Mouse (Mus musculus) brown adipose tissue, adult 24 weeks (tissue): ENCODE measurements around the gene St3gal6. TPM values are rescaled to one million over a fixed set of nuclear protein-coding genes. Genes with fewer than 3 reads are reported as not detected.
"Not testable (repeated sequence)": the region's sequence is repeated elsewhere in the genome, so short reads cannot be mapped to it uniquely, and the experiment has no call there.

ENCODE experiments used
- H3K27ac ChIP-seq: fragments of 200-500 bp; replicated peaks from 2 replicates; pipeline ENCODE4 v1.5.1; 2012; ENCODE audit warnings: low read depth, mild to moderate bottlenecking, low read length
- H3K4me1 ChIP-seq: fragments of 200-500 bp; 2 replicates; pipeline ENCODE4 v1.6.1; 2012; ENCODE audit warnings: low read length, mixed read lengths; ENCODE audit not compliant: control insufficient read depth, insufficient read depth, insufficient read length
- H3K4me3 ChIP-seq: fragments of 200-500 bp; 2 replicates; pipeline ENCODE4 v1.5.1; 2012; ENCODE audit warnings: low read depth, mild to moderate bottlenecking, low read length, moderate library complexity; ENCODE audit not compliant: insufficient read depth
- polyA plus RNA-seq: library from polyadenylated mRNA; stranded (reverse); fragments of >200 nt; gene quantifications from 2 replicates; pipeline ENCODE4 v1.2.4, GENCODE M21; 2012; ENCODE audit not compliant: missing spikeins, insufficient read depth, insufficient read length

St3gal6 gene
- polyA plus RNA-seq, 1 experiment = 39.7 TPM

- Histone ChIP-seq H3K27ac (peak overlapping the region; percentile 38; the same call in 1 of the 2 replicates), H3K4me1 (peaks cover 4% of the 10 kb centered on the region; the same call in 1 of the 2 replicates), H3K4me3 (no peak overlapping the region)
Observed at GRCm38 (mm10) chr16:58475544-58476154, 48.4 kb downstream of the St3gal6 start.

- Histone ChIP-seq H3K4me3 (no peak overlapping the region), H3K4me1 (peaks cover 4% of the 10 kb centered on the region; the same call in 1 of the 2 replicates), H3K27ac (no peak overlapping the region)
Observed at GRCm38 (mm10) chr16:58474875-58475274, 49.2 kb downstream of the St3gal6 start.

- no peak overlapping the region for H3K27ac ChIP-seq
- no peak overlapping the region for H3K4me3 ChIP-seq
- peaks cover 2% of the 10 kb centered on the region; the same call in 1 of the 2 replicates for H3K4me1 ChIP-seq
Observed at GRCm38 (mm10) chr16:58470841-58471240, 53.2 kb downstream of the St3gal6 start.

GRCm38 (mm10) chr16:58470061-58470460 is 54.0 kb downstream of the St3gal6 start:
- Histone ChIP-seq H3K27ac (no peak overlapping the region), H3K4me1 (peaks cover 2% of the 10 kb centered on the region; the same call in 1 of the 2 replicates), H3K4me3 (no peak overlapping the region)

DNA sequence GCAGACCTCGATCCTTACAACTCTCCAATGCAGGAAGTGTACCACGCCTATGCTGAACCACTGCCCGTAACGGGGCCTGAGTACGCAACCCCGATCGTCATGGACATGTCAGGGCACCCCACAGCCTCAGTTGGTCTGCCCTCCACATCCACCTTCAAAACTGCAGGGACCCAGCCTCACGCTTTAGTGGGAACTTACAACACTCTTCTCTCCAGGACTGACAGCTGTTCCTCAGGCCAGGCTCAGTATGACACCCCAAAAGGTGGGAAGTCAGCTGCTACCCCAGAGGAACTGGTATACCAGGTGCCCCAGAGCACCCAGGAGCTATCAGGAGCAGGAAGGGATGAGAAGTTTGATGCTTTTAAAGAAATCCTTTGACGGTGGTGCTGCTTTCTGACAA is 58.6 kb downstream of the St3gal6 start:
- H3K4me3 ChIP-seq = no peak overlapping the region
- H3K27ac ChIP-seq = no peak overlapping the region
- no peaks in the 10 kb centered on the region for H3K4me1 ChIP-seq

DNA sequence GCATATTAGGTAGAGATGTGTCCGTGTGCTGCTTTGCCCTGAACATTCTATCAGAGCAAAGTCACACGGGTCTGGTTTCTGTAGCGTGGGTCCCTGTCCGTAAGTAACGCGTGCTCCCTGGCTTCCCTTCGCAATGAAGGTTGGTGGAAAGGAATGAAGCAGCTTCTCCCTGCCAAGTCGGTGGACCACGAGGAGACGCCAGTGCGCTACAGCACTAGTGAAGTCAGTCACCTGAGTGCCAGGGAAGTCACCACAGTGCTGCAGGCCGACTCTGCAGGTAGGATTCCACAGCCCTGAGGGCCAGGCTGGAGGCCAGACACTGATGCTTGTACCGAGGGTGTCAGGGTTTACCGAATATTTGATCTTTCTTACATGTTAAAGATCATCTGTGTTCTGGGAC is 60.0 kb downstream of the St3gal6 start:
- Histone ChIP-seq H3K4me1 (no peaks in the 10 kb centered on the region), H3K27ac (no peak overlapping the region), H3K4me3 (no peak overlapping the region)

DNA sequence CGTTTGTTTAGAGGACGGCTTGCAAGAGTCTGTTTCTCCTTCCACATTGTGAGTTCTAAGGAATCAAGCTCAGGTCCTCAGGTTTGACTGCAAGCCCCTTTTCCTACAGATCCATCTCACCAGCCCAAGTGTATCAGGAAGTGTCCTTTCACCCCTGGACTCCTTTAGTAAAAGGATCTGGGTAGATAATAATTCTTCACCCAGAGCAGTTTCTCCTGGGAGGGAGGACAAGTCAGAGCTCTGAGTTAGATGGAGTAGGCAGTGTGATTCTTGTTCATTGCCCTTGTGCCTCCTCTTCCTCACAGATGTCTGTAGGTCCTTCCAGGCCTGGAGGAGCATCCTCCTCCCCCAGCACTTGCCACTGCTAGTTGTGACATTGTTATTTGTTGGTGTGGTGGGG is 61.5 kb downstream of the St3gal6 start:
- Histone ChIP-seq H3K27ac (no peak overlapping the region), H3K4me3 (no peak overlapping the region), H3K4me1 (no peaks in the 10 kb centered on the region)

DNA sequence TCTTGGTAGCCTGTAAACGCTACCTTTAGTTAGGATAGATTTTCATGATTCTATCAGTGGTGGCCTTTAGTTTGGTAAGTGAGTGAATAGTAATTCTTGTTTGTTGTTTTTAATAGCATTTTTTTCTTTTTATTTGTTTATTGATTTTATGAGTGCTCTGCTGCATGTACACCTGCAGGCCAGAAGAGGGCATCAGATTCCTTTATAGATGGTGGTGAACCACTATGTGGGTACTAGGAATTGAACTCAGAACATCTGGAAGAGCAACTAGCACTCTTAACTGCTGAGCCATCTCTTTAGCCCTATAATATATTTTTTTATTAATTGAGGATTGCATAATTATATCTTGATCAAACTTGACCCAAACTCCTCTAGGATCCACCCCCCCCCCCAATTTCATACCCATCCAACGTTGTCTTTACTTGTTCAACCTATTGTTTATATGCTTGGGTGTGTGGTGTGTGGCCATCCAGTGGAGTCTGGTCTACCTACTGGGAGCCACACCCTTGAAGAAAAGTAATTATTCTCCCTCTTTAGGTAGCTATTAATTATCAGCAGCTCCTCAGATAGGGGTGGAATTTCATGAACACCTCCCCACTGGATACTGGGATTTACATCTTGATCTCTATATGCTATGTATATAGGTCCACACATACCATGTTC is 62.1 kb downstream of the St3gal6 start:
- Histone ChIP-seq H3K27ac (no peak overlapping the region), H3K4me3 (no peak overlapping the region), H3K4me1 (no peaks in the 10 kb centered on the region)

GRCm38 (mm10) chr16:58460386-58460785 is 63.7 kb downstream of the St3gal6 start:
- Histone ChIP-seq H3K4me3 (no peak overlapping the region), H3K27ac (no peak overlapping the region), H3K4me1 (no peaks in the 10 kb centered on the region)

GRCm38 (mm10) chr16:58459966-58460365 is 64.1 kb downstream of the St3gal6 start:
- H3K27ac ChIP-seq, H3K4me1 ChIP-seq, H3K4me3 ChIP-seq: not testable (repeated sequence)

DNA sequence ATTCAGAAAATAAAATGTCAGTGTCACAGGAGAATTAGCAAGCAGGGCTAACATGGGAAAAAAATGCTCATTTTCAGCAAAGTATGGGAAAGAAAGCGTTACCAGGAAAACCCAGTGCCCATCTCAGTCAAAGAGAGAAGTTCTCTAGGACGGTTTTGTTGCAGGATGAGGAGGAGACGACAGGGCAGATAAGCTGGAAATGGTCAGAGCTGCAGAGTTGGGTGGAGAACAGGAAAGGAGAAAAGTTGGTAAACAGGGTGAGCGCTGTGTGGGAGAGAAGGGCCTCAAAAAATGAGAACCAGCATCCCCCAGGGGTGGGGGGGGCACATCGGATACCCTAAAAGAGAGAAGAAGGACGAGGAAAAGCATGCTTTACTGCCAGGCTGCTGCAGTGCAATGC is 67.1 kb downstream of the St3gal6 start:
- Histone ChIP-seq H3K4me1 (no peaks in the 10 kb centered on the region), H3K27ac (no peak overlapping the region), H3K4me3 (no peak overlapping the region)

GRCm38 (mm10) chr16:58456445-58456844 is 67.6 kb downstream of the St3gal6 start:
- H3K4me1 ChIP-seq = no peaks in the 10 kb centered on the region
- H3K4me3 ChIP-seq = no peak overlapping the region
- no peak overlapping the region for H3K27ac ChIP-seq

- no peak overlapping the region for H3K4me3 ChIP-seq
- H3K4me1 ChIP-seq = no peaks in the 10 kb centered on the region
- no peak overlapping the region for H3K27ac ChIP-seq
Observed at GRCm38 (mm10) chr16:58455118-58455517, 68.9 kb downstream of the St3gal6 start.

GRCm38 (mm10) chr16:58454617-58455016 is 69.4 kb downstream of the St3gal6 start:
- no peaks in the 10 kb centered on the region for H3K4me1 ChIP-seq
- H3K27ac ChIP-seq = no peak overlapping the region
- H3K4me3 ChIP-seq = no peak overlapping the region

DNA sequence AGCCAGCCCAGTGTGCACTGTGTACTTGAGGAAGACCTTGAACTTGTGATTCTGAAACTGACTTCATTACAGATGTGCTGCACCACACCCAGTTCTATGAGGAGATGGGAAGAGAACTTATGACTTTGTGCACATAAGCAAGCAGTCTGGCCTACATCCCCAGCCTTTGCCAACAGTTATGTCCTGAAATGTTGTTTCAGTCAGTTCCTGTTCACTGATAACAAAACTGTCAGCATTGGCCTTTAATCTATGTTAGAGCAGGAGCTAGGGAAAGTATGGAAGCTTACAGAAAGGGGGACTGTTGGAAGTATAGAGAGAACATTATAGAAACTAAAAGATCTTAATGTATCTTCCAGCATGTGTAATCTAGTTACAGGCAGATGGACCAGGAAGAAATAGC is 70.2 kb downstream of the St3gal6 start:
- no peak overlapping the region for H3K4me3 ChIP-seq
- H3K27ac ChIP-seq = no peak overlapping the region
- H3K4me1 ChIP-seq = no peaks in the 10 kb centered on the region

DNA sequence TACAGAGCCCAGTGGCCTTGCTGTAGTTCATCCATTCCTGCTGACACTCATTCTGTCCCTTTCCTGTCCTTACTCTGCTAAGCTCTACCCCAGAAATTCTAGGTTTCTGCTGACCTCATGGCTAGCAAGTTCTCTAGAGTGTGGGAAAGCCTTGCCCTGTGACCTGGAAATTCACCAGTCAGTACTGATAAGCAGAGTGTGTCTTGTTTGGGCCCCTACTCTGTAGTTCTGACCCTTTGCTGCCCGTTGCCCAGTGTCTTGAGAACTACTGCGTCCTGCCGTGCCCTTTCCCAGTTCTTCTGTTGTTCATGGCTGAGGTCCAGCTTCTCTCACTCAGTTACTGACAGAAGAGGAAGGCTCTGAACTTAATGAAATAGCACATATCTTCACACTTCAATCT is 70.9 kb downstream of the St3gal6 start:
- 0 out of 2 replicates have a peak overlapping the region, but pooled peaks have one; percentile 37 for H3K27ac ChIP-seq
- H3K4me1 ChIP-seq = no peaks in the 10 kb centered on the region
- no peak overlapping the region for H3K4me3 ChIP-seq
